Mouse (Mus musculus) urinary bladder, postnatal 14 days (tissue): ENCODE measurements around the gene Klhdc8a.

ENCODE experiments used
- DNase-seq: peaks from one replicate; pipeline ENCODE4 v3.0.0; 2021; ENCODE audit warnings: low spot score

Gene Klhdc8a

GRCm38 (mm10) chr1:132290921-132291675, 7.3 kb upstream of the Klhdc8a start:
- DNase-seq = no peak

DNA sequence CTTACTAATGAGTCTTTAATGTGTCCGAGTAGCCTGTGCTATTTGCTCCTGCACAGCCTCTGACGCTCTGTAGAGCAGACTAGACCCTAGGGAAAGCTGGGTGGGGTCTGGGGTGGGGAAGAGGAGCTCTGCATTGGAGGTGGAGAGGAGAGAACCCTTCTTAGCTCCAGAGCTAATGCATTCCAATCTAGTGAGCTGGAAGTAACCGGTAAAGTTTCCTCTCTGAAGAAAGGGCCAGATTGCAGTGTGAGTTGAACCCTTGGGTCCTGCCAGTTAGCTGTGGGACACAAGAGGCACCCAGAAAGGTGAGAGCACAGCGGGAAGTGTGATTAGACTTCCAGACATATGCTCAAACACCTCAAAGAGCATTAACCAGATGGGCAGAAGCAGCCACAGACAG, 6.7 kb upstream of the Klhdc8a start:
- DNase-seq = no peak

DNA sequence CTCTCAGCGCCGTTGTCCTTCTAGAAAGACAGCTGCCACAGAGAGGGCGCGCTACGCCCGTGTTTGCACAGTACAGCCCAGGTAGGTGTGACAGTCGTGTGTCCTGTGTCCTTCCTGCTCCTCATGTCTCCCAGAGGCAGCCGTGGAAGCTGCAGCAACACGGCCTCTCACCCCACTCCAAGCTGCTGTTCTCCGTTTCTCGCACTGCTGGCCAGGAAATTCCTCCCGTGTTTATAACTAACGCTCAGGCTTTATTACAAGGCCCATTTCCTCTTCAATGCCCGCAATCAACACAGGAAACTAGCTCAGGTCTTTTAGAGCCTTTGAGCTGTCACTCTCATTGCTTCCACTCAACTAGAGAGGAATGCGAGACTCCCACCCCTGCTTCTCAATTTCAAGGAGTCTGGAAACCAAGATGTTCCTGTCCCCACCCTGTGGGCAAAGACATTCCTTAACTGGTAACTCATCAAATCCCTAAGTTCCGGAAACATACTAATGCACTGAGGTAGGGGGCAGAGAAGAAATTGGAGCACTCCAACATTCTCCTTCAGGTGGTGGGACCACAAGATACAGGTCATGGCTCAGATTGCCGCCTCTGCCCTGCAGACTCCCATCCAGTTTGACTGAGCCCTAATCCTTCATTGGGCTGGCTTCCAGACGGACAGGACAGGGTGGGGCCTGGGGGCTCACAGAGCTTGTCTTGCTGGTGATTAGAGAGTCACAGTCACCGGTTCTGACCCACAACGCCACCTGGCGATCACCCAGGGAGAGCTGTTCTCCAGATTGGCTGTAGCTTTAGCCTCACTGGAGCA, 5.9 kb upstream of the Klhdc8a start:
- DNase-seq = peak; percentile 44

- DNase-seq = no peak
These were observed 2.9 kb upstream of the Klhdc8a start for GRCm38 (mm10) chr1:132295506-132295905.

DNA sequence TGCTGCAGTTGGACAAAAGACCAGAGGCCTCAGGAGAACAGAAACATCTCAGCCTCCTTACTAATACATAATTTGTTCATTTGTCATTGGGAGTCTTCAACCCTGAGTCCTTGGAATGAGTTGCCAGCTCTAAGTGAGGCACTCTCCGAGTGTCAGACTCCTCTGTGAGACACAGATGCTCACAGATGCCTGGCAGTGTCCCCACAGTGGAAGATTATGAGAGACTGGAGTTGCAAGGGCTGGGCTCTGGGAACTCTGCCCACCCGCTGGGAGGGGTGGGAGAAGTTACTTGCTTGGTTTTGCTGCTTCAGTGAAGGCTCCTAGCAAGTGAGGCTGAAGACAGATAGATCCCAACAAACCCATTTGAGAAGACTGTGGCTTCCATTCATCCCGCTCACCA, 2.4 kb upstream of the Klhdc8a start:
- DNase-seq = peak; percentile 65

DNA sequence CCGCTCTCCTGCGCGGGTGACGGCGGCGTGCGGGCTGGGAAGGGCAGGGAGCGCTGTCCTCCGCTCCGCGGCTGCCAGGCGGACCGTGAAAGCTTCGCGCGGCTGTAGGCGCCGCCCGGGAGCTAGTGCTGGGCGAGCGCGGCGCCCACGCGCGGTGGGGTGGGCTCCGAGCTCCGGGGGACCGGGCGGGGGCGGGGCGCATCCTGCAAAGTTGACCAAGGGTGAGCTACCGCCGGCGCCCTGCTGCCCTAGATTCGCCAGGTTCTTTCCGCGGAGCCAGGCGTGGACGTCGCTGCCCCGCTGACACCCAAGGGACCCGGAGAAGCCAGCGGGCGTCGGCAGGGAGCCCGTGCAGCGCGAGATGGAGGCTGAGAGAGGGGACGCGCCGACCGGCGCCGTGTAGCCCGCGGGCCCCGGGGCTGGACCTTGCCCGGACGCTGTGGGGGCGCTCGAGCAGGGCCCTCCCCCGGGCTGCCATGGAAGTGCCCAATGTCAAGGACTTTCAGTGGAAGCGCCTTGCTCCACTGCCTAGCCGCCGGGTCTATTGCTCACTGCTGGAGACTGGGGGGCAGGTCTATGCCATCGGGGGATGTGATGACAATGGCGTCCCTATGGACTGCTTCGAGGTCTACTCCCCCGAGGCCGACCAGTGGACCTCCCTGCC, 507 bp downstream of the Klhdc8a start:
- no peak for DNase-seq

- DNase-seq = no peak
These were observed 1.3 kb downstream of the Klhdc8a start for GRCm38 (mm10) chr1:132299744-132300143.

DNA sequence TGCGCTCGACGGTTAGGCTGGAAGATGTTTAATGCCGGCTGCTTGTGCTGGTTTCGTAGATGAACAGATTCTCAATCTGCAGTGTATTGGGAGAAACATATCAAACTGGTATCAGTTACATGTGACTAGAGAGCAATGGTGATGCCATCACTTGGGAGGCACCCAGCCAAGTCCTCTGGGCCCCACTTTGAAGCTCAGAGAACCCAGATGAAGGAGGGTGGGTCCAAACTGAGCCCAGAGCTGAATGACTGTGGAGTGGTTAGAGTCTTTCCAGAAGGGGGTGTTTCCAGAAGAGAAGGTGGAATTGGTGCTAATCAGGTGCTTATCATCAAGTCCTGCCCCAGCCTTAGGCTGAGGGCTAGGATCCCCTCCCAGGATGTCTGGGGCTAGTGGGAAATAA, 2.8 kb downstream of the Klhdc8a start:
- no peak for DNase-seq

GRCm38 (mm10) chr1:132302341-132302866, 4.0 kb downstream of the Klhdc8a start:
- no peak for DNase-seq

DNA sequence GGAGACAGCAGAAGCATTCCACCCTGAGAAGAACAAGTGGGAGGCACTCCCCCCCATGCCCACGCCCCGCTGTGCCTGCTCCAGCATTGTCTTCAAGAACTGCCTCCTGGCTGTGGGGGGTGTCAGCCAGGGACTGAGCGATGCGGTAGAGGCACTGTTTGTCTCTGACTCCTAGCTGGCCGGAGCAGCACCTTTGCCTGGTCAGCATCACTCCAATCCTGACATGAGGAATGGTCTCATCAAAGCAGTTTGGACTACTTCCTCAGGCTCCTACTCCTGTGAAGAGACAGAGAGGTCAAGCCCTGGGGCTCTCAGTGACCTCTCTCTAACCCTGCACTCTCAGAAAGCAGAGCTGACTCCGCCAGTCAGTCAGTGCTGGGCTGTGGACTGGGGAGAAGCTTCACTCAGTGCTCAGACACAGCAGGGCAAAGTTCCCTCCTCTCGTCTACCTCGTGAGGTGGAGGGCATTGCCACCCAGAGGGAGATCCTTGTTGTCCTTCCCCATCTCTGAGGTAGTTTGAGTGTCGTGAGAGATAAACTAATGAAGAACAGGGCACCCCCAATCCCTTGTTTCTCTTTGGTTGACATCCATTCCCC, 6.3 kb downstream of the Klhdc8a start:
- no peak for DNase-seq

- peak; percentile 70 for DNase-seq
These were observed 7.7 kb downstream of the Klhdc8a start for GRCm38 (mm10) chr1:132306160-132306559.

GRCm38 (mm10) chr1:132306808-132307207, 8.4 kb downstream of the Klhdc8a start:
- DNase-seq = no peak

DNA sequence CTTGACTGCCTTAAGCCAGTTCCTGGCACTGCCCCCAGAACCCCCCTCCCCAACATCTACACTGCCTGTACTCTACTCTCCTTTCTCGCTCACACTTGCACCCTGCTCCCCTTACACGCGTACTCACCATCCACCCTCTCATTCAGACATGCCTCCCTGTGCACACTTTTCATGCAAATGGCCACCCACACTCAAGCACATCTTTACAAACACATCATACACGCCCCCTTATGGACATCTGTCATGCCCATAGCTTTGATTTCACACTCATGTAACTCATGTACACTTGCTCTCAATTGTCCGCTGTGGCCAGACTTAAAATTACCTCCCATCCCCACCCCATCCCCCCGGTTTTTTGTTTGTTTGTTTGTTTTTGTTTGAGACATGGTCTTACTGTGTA, 9.5 kb downstream of the Klhdc8a start:
- DNase-seq = no peak

GRCm38 (mm10) chr1:132308674-132309073, 10.2 kb downstream of the Klhdc8a start:
- DNase-seq = no peak

GRCm38 (mm10) chr1:132310754-132311153, 12.3 kb downstream of the Klhdc8a start:
- DNase-seq = no peak

DNA sequence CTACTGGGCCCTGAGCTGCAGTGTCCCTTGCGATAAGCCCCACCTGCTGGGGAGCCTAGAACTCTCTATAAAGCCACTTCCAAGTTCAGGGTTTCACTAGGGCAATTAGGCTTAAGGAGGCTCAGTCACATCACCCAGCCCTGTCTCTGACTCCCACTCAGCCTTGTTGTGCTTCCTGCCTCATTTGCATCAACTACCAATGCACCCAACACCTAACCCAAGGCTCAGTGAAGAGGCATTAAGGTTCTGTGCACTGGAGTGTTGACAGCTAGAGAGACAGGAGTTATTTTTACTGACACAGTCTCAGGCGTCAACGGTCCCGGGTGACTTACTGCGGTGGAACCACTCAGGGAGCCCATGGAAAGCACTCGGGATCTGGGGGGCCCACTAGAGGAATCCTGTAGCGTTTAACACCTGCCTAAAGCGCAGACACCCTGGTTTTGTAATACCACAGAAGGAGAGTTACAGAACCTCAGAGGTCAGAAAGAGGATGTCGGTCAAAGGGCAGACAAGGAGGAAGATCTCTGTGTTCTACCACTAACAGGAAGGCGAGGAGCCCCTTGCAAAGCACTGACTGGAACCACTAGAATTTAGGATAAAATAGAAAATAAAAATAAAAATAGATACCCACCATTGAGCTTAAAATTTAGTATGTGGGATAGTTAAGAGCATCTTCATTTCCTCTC, 12.9 kb downstream of the Klhdc8a start:
- DNase-seq = no peak

DNA sequence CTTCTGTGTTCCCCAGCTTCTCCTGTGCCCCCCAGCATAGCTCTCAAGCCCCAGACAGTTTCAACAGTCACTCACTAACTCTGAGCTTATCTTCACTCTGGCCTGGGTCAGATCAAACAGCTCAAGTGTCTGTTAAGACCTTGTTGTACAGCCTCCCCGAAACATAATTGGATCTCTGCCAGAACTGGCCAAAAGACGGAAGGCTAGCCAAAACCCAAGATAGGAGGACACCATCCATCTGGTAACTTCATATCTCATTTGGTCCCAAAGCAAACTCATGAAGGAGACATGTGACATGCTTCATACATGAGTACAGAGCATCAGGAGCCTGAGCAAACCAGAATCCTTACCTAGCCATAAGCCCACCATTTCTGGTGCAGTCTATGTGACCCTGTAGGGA, 13.6 kb downstream of the Klhdc8a start:
- no peak for DNase-seq

GRCm38 (mm10) chr1:132312703-132313102, 14.3 kb downstream of the Klhdc8a start:
- peak; percentile 65 for DNase-seq

- peak; percentile 89 for DNase-seq
These were observed 17.6 kb downstream of the Klhdc8a start, which contains the start of gene Nuak2 for GRCm38 (mm10) chr1:132315889-132316624. Gene Nuak2 (plus strand): TSS chr1:132316126.

DNA sequence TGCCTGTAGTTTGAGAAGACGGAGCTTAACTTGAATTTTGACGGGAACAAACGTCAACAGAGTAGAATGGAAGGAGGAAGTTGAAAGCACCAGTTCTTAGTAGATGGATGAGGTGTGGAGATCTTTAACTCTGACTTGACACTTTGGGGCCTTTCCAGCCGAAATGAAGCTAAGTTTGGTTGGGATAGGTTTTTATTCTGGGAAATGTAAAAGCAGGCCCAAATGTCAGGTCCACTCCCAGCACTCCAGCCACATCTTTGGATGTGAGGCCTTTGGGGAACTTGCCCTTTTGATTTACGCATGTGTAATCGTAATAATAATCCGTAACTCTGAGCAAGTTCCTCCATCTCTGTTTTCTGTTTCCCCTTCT, 18.2 kb downstream of the Klhdc8a start:
- no peak for DNase-seq

DNA sequence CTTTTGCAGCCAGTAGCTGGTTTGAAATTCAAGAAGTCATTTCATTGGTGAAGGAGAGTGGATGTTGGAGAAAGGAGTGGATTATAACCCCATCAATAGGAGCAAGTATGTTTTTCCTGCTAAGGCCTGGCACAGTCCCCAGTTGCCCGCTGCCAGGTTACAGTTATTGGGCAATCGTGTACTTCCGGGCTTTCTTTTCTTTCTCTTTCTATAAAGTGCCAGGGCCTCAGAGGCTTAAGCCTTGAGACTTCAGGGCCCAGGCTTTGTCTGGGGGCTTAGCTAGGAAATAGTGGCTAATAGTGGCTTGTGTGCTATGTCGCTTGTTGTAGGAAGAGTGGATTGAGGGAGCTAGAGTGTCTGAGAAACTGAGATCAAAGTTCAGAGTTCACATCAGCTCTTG, 19.0 kb downstream of the Klhdc8a start:
- peak; percentile 67 for DNase-seq
